Comparison of ENCODE assay signal across 34 mouse cellular contexts in genomic region chr8:71437041-71437440, GRCm38 (mm10).
"Had no signal": no experiment of that assay in that cellular context is flagged by ENCODE, and none has a peak within 500 bp of the region (broad histone marks: within the 10 kb centered on the region; RNA-seq: fewer than 3 reads in every experiment).

No protein-coding gene starts in this region.

- H3K4me3 ChIP-seq: heart, embryonic 12.5 days; heart, embryonic 13.5 days; heart, embryonic 15.5 days; hindbrain, embryonic 10.5 days; hindbrain, embryonic 12.5 days; hindbrain, embryonic 13.5 days; hindbrain, embryonic 15.5 days; intestine, embryonic 15.5 days; kidney, embryonic 15.5 days; layer of hippocampus, adult 2 months; left cerebral cortex, adult 2 months had no signal

- H3K4me1 ChIP-seq: heart, embryonic 12.5 days; heart, embryonic 13.5 days; heart, embryonic 15.5 days; hindbrain, embryonic 10.5 days; hindbrain, embryonic 12.5 days; hindbrain, embryonic 13.5 days; hindbrain, embryonic 15.5 days; intestine, embryonic 15.5 days; kidney, embryonic 15.5 days had no signal

- H3K9me3 ChIP-seq: hindbrain, embryonic 13.5 days; hindbrain, embryonic 15.5 days; intestine, embryonic 15.5 days had no signal

- ATAC-seq: hindbrain, embryonic 16.5 days; hindbrain, postnatal 0 days; inflammation-experienced regulatory T-cells, adult 6 months; intestine, embryonic 15.5 days; intestine, embryonic 16.5 days; intestine, postnatal 0 days had no signal

- H3K27ac ChIP-seq: heart, embryonic 13.5 days; heart, embryonic 15.5 days; hindbrain, embryonic 10.5 days; hindbrain, embryonic 12.5 days; hindbrain, embryonic 13.5 days; hindbrain, embryonic 14.5 days; hindbrain, embryonic 15.5 days; hindbrain, postnatal 0 days; intestine, embryonic 15.5 days; kidney, embryonic 15.5 days; kidney, postnatal 0 days; layer of hippocampus, adult 2 months; left cerebral cortex, adult 2 months had no signal

- H3K36me3 ChIP-seq: heart, embryonic 12.5 days; heart, embryonic 13.5 days; heart, embryonic 15.5 days; hindbrain, embryonic 10.5 days; hindbrain, embryonic 12.5 days; hindbrain, embryonic 13.5 days; hindbrain, embryonic 15.5 days; intestine, embryonic 15.5 days; kidney, embryonic 15.5 days had no signal

- DNase-seq: heart, postnatal 10 days; heart, postnatal 14 days; heart, postnatal 36 days; heart, postnatal 4 days; kidney, adult 11 months; kidney, adult 18-20 months; kidney, adult 2 months; kidney, adult 8-10 months; kidney, adult 9 months; kidney, postnatal 10 days; kidney, postnatal 14 days; kidney, postnatal 25 days; kidney, postnatal 36 days; kidney, postnatal 4 days; layer of hippocampus, adult 9-11 months; layer of hippocampus, postnatal 36 days had no signal

- H3K4me2 ChIP-seq: heart, embryonic 12.5 days; heart, embryonic 13.5 days; heart, embryonic 15.5 days; hindbrain, embryonic 12.5 days; hindbrain, embryonic 13.5 days; hindbrain, embryonic 14.5 days; hindbrain, embryonic 15.5 days; intestine, embryonic 15.5 days; kidney, embryonic 15.5 days had no signal

- H3K27me3 ChIP-seq: intestine, embryonic 15.5 days had no signal

- H3K9ac ChIP-seq: heart, embryonic 12.5 days; heart, embryonic 13.5 days; heart, embryonic 15.5 days; hindbrain, embryonic 12.5 days; hindbrain, embryonic 13.5 days; hindbrain, embryonic 14.5 days; hindbrain, embryonic 15.5 days; intestine, embryonic 15.5 days; kidney, embryonic 15.5 days had no signal
